Mouse (Mus musculus): ENCODE results near the gene Pla2g2c. TPM values are rescaled to one million over a fixed set of nuclear protein-coding genes. Genes with fewer than 3 reads are reported as not detected.

Gene Pla2g2c
- not detected in 2 replicates for polyA plus RNA-seq (2015; fragmentation: Nextera tagmentation; extraction: Ambion mirVana)

- H3K9ac ChIP-seq (ENCODE audit: low read depth, low read length): no peak within 1 kb of the TSS
- H3K9me3 ChIP-seq (replicated peaks; ENCODE audit: control insufficient read depth, low read length): no peaks in the 10 kb centered on the region
- WGBS (ENCODE audit: insufficient replicate concordance): 17% methylated on average over 18 of the region's 18 CpGs
- no peak for ATAC-seq (ENCODE audit: low read depth)
- no peak within 1 kb of the TSS for H3K4me2 ChIP-seq (ENCODE audit: low read depth, low read length)
- H3K27ac ChIP-seq (ENCODE audit: low read length): no peak within 1 kb of the TSS
- no peak within 1 kb of the TSS for H3K4me3 ChIP-seq (ENCODE audit: low read depth, low read length)
- no peaks in the 10 kb centered on the region; the same call in 1 of the 2 replicates for H3K4me1 ChIP-seq (ENCODE audit: control insufficient read depth, low read depth, low read length)
- no peaks in the 10 kb centered on the region for H3K36me3 ChIP-seq (ENCODE audit: control insufficient read depth, insufficient read depth)
- peaks cover 3% of the 10 kb centered on the region for H3K27me3 ChIP-seq (ENCODE audit: control insufficient read depth, insufficient read depth, low read depth, low read length)
Observed at GRCm38 (mm10) chr4:138724354-138725126, at the start of gene Pla2g2c. Gene Pla2g2c, plus strand, starts transcription at chr4:138724792.

DNA sequence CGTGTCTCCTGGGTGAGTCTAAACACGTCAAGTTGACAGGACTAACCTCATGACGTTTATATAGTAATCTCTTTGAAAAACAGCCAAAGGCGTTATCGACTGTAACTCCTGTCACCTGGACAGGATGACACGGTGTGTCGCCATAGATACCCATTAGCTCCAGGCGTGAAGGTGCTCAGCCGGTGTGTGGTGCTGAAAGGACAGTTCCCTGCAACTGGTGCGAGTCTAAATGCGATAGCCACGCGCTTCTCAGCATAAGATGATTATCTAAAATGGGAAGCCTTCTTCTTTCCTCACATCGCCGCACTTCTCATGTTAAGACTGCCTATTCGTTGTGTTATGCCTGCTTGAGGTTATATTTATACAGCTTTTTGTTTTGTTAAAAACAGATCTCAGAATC lies 48.1 kb upstream of the Pla2g2c start:
- no peaks in the 10 kb centered on the region for H3K27me3 ChIP-seq (ENCODE audit: control insufficient read depth, insufficient read depth, low read depth, low read length)
- 14% methylated on average over 16 of the region's 16 CpGs for WGBS (ENCODE audit: insufficient replicate concordance)
- no peak for ATAC-seq (ENCODE audit: low read depth)

GRCm38 (mm10) chr4:138677579-138677978 lies 47.0 kb upstream of the Pla2g2c start:
- H3K4me2 ChIP-seq (ENCODE audit: low read depth, low read length): no peak overlapping the region
- H3K4me3 ChIP-seq (ENCODE audit: low read depth, low read length): no peak overlapping the region
- H3K9me3 ChIP-seq (replicated peaks; ENCODE audit: control insufficient read depth, low read length): no peaks in the 10 kb centered on the region
- no peaks in the 10 kb centered on the region for H3K27me3 ChIP-seq (ENCODE audit: control insufficient read depth, insufficient read depth, low read depth, low read length)
- no peaks in the 10 kb centered on the region for H3K36me3 ChIP-seq (ENCODE audit: control insufficient read depth, insufficient read depth)
- no peak for ATAC-seq (ENCODE audit: low read depth)
- no peaks in the 10 kb centered on the region for H3K4me1 ChIP-seq (ENCODE audit: control insufficient read depth, low read depth, low read length)
- H3K9ac ChIP-seq (ENCODE audit: low read depth, low read length): no peak overlapping the region
- 23% methylated on average over 16 of the region's 16 CpGs for WGBS (ENCODE audit: insufficient replicate concordance)
- H3K27ac ChIP-seq (ENCODE audit: low read length): no peak overlapping the region

More for the DNA sequence above, 48.1 kb upstream of the Pla2g2c start:
- Histone ChIP-seq H3K27ac (ENCODE audit: low read length) (no peak overlapping the region), H3K4me1 (ENCODE audit: control insufficient read depth, low read depth, low read length) (no peaks in the 10 kb centered on the region), H3K4me3 (ENCODE audit: low read depth, low read length) (no peak overlapping the region), H3K9me3 (replicated peaks; ENCODE audit: control insufficient read depth, low read length) (no peaks in the 10 kb centered on the region), H3K9ac (ENCODE audit: low read depth, low read length) (no peak overlapping the region), H3K36me3 (ENCODE audit: control insufficient read depth, insufficient read depth) (no peaks in the 10 kb centered on the region), H3K4me2 (ENCODE audit: low read depth, low read length) (no peak overlapping the region)

GRCm38 (mm10) chr4:138680124-138680523 lies 44.5 kb upstream of the Pla2g2c start:
- Histone ChIP-seq H3K4me1 (ENCODE audit: control insufficient read depth, low read depth, low read length) (no peaks in the 10 kb centered on the region), H3K27ac (ENCODE audit: low read length) (no peak overlapping the region), H3K27me3 (ENCODE audit: control insufficient read depth, insufficient read depth, low read depth, low read length) (no peaks in the 10 kb centered on the region), H3K9ac (ENCODE audit: low read depth, low read length) (no peak overlapping the region), H3K4me3 (ENCODE audit: low read depth, low read length) (no peak overlapping the region), H3K4me2 (ENCODE audit: low read depth, low read length) (no peak overlapping the region), H3K9me3 (replicated peaks; ENCODE audit: control insufficient read depth, low read length) (no peaks in the 10 kb centered on the region), H3K36me3 (ENCODE audit: control insufficient read depth, insufficient read depth) (no peaks in the 10 kb centered on the region)
- ATAC-seq (ENCODE audit: low read depth): no peak
- WGBS (ENCODE audit: insufficient replicate concordance): 55% methylated on average over 4 of the region's 4 CpGs

DNA sequence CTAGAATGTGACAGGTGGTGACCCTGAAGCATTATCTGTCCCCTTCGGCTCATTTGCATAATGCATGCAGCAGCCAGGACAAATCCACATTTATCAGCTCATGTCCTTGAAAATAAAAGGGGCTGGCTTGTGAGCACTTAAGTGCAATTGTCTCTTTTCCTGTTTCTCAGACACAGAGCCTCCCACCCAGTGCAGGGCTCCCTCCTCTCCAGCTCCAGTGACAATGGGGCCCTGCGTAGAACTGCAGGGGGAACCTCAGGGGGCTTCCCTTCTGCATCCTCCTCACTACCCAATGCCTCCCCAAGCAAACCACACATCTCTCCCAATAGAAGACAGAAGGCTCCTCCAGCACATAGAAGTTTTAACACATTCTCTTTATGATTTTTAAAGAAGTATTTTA lies 41.8 kb upstream of the Pla2g2c start:
- Histone ChIP-seq H3K9ac (ENCODE audit: low read depth, low read length) (no peak overlapping the region), H3K27ac (ENCODE audit: low read length) (no peak overlapping the region), H3K4me2 (ENCODE audit: low read depth, low read length) (no peak overlapping the region), H3K27me3 (ENCODE audit: control insufficient read depth, insufficient read depth, low read depth, low read length) (no peaks in the 10 kb centered on the region), H3K36me3 (ENCODE audit: control insufficient read depth, insufficient read depth) (no peaks in the 10 kb centered on the region), H3K4me3 (ENCODE audit: low read depth, low read length) (no peak overlapping the region), H3K9me3 (replicated peaks; ENCODE audit: control insufficient read depth, low read length) (no peaks in the 10 kb centered on the region), H3K4me1 (ENCODE audit: control insufficient read depth, low read depth, low read length) (no peaks in the 10 kb centered on the region)
- WGBS (ENCODE audit: insufficient replicate concordance): 51% methylated on average over 2 of the region's 2 CpGs
- no peak for ATAC-seq (ENCODE audit: low read depth)

GRCm38 (mm10) chr4:138685813-138686212 lies 38.8 kb upstream of the Pla2g2c start:
- Histone ChIP-seq H3K9ac (ENCODE audit: low read depth, low read length) (no peak overlapping the region), H3K36me3 (ENCODE audit: control insufficient read depth, insufficient read depth) (no peaks in the 10 kb centered on the region), H3K27me3 (ENCODE audit: control insufficient read depth, insufficient read depth, low read depth, low read length) (peaks cover 3% of the 10 kb centered on the region), H3K4me2 (ENCODE audit: low read depth, low read length) (no peak overlapping the region), H3K27ac (ENCODE audit: low read length) (no peak overlapping the region), H3K4me1 (ENCODE audit: control insufficient read depth, low read depth, low read length) (no peaks in the 10 kb centered on the region), H3K9me3 (replicated peaks; ENCODE audit: control insufficient read depth, low read length) (no peaks in the 10 kb centered on the region), H3K4me3 (ENCODE audit: low read depth, low read length) (no peak overlapping the region)
- ATAC-seq (ENCODE audit: low read depth): no peak
- 56% methylated on average over 6 of the region's 6 CpGs for WGBS (ENCODE audit: insufficient replicate concordance)

DNA sequence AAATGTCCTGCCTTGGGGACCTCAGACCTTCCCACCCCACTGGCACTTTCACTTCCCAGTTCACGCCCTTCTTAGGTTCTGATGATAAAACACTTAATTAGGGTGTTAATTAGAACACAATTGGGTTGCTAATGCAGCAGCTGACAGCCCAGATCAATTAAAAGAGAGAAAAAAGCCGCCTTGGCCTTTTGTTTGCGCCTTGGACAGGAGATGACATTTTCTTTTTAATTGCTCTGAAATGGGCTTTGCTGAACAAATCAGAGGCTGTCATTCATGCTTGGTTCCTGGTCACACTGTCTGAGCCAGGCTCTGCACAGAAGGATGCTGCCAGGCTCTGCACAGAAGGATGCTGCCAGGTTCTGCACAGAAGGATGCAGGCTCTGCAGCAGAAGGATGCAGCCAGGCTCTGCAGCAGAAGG lies 35.5 kb upstream of the Pla2g2c start:
- no peak overlapping the region for H3K4me3 ChIP-seq (ENCODE audit: low read depth, low read length)
- ATAC-seq (ENCODE audit: low read depth): no peak
- no peak overlapping the region for H3K27ac ChIP-seq (ENCODE audit: low read length)
- WGBS (ENCODE audit: insufficient replicate concordance): 18% methylated on average over 3 of the region's 3 CpGs
- H3K36me3 ChIP-seq (ENCODE audit: control insufficient read depth, insufficient read depth): no peaks in the 10 kb centered on the region
- H3K4me2 ChIP-seq (ENCODE audit: low read depth, low read length): no peak overlapping the region
- no peaks in the 10 kb centered on the region for H3K4me1 ChIP-seq (ENCODE audit: control insufficient read depth, low read depth, low read length)
- no peak overlapping the region for H3K9ac ChIP-seq (ENCODE audit: low read depth, low read length)
- H3K27me3 ChIP-seq (ENCODE audit: control insufficient read depth, insufficient read depth, low read depth, low read length): peaks cover 8% of the 10 kb centered on the region
- H3K9me3 ChIP-seq (replicated peaks; ENCODE audit: control insufficient read depth, low read length): no peaks in the 10 kb centered on the region

DNA sequence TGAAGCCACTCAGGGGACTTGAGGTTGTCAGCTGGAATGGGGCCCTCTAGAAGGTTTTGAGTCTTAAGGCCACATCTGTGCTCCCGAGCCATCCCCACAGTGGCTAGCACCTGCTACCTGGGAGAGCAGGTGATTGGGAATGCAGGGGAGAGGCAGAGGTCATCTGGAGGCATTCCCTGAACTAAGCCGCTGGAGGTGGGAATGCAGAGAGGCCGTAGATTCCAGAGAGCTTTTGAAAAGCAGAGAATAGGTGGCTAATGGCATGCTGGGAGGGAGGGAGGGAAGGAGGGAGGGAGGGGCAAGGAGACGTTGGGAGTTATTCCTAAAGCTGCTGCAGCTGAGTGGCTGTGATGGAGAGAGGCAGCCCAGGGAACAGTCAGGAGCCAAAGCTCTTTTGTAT lies 34.0 kb upstream of the Pla2g2c start:
- ATAC-seq (ENCODE audit: low read depth): no peak
- H3K27me3 ChIP-seq (ENCODE audit: control insufficient read depth, insufficient read depth, low read depth, low read length): peaks cover 8% of the 10 kb centered on the region
- 6% methylated on average over 4 of the region's 4 CpGs for WGBS (ENCODE audit: insufficient replicate concordance)

GRCm38 (mm10) chr4:138691443-138692181 lies 33.0 kb upstream of the Pla2g2c start:
- Histone ChIP-seq H3K27ac (ENCODE audit: low read length) (no peak overlapping the region), H3K27me3 (ENCODE audit: control insufficient read depth, insufficient read depth, low read depth, low read length) (peaks cover 8% of the 10 kb centered on the region), H3K36me3 (ENCODE audit: control insufficient read depth, insufficient read depth) (no peaks in the 10 kb centered on the region), H3K4me2 (ENCODE audit: low read depth, low read length) (no peak overlapping the region), H3K4me1 (ENCODE audit: control insufficient read depth, low read depth, low read length) (no peaks in the 10 kb centered on the region), H3K9me3 (replicated peaks; ENCODE audit: control insufficient read depth, low read length) (no peaks in the 10 kb centered on the region), H3K9ac (ENCODE audit: low read depth, low read length) (no peak overlapping the region), H3K4me3 (ENCODE audit: low read depth, low read length) (no peak overlapping the region)
- ATAC-seq (ENCODE audit: low read depth): no peak
- 7% methylated on average over 19 of the region's 19 CpGs for WGBS (ENCODE audit: insufficient replicate concordance)

More for the DNA sequence above, 34.0 kb upstream of the Pla2g2c start:
- no peak overlapping the region for H3K9ac ChIP-seq (ENCODE audit: low read depth, low read length)
- no peaks in the 10 kb centered on the region for H3K9me3 ChIP-seq (replicated peaks; ENCODE audit: control insufficient read depth, low read length)
- no peaks in the 10 kb centered on the region for H3K36me3 ChIP-seq (ENCODE audit: control insufficient read depth, insufficient read depth)
- H3K4me1 ChIP-seq (ENCODE audit: control insufficient read depth, low read depth, low read length): no peaks in the 10 kb centered on the region
- H3K4me3 ChIP-seq (ENCODE audit: low read depth, low read length): no peak overlapping the region
- H3K27ac ChIP-seq (ENCODE audit: low read length): no peak overlapping the region
- H3K4me2 ChIP-seq (ENCODE audit: low read depth, low read length): no peak overlapping the region

Measured in liver, embryonic 16.5 days (tissue).